Mouse (Mus musculus) testis, postnatal 14 days (tissue): ENCODE data around the gene Nav3.

Experiments used
- DNase-seq: peaks from one replicate; pipeline ENCODE4 v3.0.0; 2021; ENCODE audit warnings: low spot score

The Nav3 gene

DNA sequence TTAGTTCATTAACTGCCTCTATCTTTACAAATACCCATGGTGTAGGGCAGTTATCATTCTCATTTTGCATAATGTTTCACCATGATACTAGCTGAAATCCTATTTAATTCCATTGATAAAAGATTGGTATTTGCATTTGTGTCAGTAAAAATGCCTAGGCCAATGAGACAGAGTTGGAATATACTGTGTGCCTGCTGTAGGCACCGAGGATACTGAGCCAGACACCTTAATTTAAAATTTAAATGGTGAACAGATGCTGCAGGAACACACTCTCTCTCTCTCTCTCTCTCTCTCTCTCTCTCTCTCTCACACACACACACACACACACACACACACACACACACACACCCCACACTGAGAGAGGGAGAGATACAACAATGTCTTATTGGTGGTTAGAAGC is 269.8 kb downstream of the Nav3 start:
- DNase-seq, result no peak

DNA sequence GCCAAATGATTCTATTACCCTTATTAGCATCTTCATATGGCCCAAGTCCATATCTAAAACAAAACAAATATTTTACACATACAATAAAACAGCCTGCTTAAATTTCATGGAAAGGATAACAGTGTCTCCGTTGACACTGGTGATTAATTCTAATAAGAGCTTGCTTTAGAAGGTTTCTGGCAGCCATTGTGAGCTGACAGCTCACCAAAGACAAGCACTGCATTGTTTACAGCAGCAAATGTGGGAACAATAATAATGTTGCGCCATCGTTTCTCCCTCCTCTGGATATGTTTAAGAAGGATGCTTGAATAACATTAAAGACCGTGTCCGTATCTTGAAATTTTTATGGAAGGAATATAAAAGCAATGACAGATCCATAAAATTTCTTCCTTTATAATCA is 280.1 kb downstream of the Nav3 start:
- DNase-seq, result no peak

DNA sequence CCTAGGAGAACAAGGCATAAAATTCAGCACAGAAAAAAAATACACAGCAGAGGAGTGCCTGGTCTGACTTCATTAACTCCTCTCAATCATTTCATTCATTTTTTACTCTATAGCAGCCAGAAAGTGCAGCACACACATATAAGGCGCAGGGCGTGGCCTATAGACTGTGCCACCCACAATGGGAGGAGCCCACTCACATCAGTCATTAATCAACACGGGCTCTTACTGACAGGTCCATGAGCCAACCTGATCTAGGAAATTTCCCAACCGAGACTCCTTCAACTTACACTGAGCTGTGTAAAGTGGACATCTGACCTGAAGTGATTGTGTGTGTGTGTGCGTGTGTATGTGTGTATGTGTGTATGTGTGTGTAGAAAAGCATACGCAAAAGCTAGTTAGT is 286.6 kb downstream of the Nav3 start:
- no peak for DNase-seq

DNA sequence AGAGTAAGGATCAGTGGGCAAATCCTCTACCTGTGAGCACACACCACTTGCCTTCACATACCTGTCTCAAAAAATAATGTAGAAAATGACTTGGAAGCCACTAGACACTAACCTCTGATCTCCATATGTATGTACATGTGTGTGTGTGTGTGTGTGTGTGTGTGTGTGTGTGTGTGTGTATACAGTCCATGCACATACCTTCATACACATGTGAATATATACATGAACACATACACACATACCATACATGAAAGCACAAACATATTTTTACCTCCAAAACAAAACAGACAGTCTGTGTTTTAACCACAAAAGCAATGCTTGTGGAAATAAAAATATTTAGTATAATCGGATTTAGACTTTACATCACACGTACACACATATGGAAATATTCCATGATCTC is 287.1 kb downstream of the Nav3 start:
- DNase-seq, result no peak

DNA sequence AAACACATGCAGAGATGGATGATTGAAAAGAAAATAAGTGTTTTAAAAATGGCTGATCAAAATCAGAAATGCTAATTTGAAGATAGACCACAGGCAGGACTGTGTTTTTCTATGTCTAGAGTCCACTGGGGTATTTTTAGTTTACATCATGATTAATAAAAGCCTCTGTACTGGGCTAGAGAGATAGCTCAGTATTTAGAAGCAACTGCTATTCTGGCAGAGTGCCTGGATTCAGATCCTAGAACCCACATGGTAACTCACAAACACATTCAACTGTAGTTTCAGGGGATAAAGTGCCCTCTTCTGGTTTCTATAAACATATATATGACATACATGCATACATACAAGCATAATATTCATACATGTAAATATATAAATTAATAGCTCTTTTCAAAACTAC is 293.4 kb downstream of the Nav3 start:
- DNase-seq, result no peak

DNA sequence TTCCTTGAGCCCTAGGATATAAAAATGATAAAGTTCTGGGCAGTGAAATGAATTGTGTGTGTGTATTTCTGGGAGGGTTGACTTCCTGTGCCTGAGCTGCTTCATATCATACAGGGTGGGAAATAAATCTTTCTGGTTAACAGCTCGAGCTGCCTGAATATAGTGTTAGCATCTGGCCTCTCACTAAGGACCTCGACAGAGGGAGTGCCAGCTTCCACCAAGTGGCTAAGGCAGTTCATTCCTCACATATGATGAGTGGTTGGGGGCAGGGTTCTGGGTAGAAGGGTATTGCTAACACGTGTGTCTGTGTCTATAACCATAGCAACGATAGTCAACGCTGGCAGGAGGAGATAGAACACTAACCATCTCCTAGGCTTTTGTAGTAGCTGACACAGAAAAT is 295.1 kb downstream of the Nav3 start:
- no peak for DNase-seq

DNA sequence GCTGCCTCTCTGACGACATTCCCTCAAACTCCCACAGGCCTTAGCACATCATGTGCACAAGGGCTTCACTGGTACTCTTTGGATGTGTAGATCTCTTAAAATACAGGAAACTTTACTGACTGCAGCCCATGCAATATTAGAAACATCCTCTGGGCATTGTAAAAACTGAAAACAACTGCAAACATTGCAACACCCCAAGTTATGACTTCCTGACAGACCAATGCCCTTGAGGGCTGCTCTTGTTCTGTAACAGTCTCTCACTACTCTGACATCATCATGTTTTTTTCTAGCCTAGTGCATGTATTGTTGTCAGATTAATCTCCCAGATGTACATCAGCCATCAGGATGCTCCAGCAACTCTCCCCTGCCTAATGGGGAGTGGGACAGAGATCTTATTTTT is 296.5 kb downstream of the Nav3 start:
- DNase-seq, result no peak

DNA sequence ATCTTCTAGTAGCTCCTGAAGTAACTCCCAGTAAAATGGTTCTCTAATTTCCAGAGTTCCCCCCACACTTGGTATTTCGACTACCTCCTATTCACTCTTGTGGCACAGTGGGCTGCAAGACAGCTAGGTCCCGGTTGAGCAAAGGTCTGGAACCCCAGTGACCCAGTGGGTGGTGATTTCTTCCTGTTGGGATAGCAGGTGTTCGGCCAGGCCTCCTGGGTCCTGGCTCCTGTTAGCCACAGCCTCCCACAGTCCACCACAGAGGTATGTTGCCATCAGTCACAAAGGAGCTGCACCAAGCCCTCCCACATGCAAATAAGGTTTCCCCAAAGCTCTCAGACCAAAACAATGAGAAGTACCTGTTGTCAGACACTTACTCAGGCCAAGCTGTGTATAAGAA is 297.9 kb downstream of the Nav3 start:
- DNase-seq, result no peak

DNA sequence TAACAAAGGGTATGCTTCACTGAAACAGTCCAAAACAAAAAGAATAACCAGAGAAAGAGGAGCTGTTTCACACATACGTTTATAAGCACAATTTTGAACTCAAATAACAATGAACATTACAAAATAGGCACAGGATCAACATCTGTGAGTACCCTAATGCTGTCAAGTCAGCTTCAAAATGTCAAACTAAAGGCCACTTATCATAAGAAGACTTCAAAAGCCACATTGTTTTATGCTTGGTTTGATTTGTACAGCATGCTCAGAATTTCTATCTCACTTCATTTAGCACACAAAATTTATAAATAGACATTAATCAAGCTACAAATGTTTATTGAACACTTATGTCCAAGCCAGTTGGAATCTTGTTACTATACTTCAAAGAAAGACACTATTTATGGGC is 299.6 kb downstream of the Nav3 start:
- no peak for DNase-seq

DNA sequence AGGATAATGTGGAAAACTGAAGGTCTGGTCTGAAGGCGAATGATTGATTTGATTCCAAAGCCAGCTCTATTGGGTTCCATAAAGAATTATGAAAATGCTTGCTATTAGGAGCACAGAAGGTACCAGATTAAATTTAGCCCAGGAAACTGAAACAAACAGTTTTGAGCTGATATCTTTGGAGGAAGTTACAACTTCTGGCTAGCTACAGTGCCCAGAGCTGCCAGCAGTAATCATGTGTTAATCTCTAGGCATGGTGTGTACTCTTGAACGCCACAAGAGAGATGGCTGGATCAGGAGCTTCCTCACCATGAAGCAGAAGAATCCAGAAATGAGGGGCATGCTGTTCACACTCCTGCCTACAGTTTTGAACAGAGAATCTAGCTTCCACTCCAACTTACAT is 300.5 kb downstream of the Nav3 start:
- no peak for DNase-seq

DNA sequence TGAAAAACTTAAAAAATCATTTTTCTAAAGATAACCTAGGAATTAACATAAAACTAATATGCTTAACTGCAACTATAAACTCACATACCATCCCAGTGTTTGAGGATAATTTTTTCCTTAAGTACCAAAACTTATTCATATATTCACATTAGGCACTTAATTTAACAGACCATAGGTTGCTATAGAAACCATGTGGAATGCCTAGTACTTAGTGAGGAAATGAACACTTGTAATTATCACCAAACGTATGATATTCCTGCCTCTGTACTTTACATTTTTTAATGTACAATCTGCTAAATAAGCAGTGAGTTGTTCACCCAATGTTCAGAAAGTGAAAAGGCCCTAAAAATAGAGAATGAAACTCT is 301.1 kb downstream of the Nav3 start:
- DNase-seq, result no peak

DNA sequence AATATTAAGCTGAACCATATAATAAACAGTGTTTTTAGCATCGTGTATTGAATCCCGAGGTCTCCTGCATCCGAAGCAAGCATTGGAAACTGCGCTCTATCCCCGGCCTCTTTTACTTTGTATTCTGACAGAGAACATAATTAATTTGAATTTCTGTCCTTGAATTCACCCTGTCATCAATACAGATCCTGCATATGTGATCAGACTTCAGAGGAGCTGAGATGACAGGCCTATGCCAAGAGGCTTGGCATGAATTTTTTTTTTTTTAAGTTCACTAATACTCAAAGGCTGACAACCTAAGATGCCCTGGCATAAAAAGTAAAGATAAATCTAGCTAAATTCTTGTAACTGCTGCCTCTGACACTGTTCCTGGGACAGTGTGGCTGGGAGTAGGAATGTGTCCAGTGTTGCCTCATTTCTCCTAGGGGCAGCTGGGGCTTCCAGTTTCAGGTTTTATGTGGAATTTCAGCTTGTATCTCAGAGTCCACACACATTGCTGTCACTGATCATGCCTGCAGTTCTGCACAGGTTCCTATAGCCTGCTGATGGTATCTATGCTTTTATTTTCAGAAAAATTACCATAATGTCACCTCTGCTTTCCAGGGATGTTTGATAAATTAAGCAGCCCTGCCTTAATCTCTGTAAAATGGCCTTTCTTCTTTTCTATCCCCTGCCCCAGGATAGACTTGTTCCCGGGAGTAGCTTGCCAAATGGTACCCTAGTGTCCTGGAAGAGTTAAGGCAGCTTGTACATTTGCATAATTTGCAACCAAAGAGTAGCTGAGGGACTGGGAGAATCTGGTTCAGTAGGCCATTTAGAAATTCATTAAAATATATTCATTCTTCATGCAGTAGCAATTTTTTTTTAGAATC is 301.8 kb downstream of the Nav3 start:
- DNase-seq, result no peak

DNA sequence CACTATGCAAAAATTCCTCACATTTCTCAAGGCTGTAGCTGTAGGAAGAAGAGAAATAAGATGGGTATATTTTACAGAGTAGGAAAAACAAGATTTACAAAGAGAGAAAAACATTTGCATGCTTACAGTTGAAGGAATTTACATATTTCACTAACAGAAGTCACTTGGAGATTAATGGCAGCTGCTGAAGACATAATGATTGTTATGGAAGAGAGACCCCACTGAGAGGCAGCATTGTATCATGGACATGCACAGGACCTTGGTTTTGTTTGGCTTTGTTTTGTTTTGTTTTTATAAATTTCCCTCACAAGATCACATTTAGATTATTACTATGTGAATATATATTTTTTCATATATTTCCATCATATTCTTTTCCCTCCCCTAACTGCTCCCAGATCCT is 335.4 kb downstream of the Nav3 start:
- no peak for DNase-seq

DNA sequence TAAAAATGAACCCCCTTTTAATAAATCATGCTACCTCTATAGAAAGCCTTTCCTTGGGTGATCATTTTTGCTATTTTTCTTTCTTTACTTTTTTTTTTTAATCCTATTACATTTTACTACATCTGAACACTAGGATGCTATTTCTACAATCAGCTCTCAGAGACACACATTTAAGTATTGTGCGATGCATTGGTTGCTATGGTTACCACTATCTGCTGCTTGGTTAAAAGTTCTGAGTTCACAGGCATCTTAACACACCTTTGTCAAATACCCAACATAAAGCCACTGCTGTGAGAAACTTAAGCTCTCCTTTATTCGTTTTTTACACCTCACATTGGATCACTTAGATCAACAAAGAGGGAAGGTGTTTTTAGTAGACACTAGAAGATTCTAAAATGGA is 338.7 kb downstream of the Nav3 start:
- DNase-seq, result no peak

DNA sequence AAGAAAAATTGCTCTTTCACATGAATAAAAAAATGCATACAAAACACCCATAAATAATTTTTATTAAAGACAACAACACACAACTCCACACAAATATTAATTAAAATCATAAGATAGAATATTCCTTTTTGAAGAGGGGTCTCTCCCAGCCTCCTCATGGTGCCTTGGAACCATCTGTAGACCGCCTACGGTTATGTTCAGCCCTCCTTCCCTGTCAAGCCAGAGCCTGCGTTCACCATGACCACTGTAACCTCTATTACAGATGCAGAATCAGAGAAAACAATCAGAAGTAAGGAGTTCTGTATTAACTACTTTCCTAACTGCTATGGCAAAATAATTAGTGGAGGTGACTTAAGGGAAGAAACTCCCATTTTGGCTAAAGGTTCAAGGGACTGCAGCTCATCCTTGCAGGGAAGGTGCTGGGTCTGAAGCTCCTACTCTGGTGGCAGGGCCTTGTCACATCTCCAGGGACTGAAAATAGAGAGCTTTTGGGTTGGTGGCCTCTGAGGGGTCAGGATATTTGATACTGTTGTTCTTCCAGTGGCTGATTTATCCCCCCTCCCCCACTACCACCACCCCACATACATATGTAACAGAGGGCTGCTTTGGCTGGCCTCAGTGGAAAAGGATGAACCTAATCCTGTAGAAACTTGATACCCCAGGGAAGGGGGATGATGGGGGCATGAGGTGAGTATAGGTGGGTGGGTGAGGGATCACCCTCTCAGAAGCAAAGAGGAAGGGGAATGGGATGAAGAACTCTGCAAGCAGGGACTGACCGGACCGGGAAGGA is 343.1 kb downstream of the Nav3 start:
- DNase-seq, result no peak

DNA sequence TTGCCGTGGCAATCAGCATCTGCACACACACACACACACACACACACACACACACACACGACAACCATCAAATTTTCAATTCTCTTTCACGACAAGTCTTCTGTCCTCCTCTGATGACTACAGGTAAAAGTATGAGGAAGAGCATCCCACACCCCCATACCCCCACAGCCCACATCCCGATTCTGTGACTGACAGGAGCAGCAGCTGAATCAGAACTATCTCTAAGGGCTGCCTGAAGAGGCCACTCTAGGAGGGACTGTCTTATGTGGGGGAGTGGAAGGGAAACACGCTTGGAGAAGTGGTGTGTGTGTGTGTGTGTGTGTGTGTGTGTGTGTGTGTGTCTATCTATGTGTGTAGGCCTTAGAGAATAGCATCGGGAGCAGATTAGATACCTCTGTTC is 352.7 kb downstream of the Nav3 start:
- DNase-seq, result no peak

DNA sequence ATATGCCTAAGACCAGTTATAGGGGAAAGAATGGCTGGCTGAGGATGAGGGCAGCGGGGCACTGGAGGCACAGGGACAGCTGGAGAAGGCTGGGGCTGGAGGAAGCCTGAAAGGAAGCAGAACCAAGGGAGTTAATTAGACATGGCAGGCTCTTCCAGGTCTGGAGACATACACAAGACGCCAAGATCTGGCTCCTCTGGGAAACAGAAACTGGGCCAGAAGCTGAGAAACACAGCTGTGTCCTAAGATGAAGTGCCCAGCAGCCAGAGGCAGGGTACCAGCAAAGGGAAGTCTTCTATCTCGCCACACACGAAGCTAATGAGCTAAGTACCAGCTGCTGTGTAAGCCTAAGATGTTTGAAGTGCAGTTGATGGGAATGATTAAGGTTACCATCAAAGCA is 353.8 kb downstream of the Nav3 start:
- DNase-seq, result no peak

DNA sequence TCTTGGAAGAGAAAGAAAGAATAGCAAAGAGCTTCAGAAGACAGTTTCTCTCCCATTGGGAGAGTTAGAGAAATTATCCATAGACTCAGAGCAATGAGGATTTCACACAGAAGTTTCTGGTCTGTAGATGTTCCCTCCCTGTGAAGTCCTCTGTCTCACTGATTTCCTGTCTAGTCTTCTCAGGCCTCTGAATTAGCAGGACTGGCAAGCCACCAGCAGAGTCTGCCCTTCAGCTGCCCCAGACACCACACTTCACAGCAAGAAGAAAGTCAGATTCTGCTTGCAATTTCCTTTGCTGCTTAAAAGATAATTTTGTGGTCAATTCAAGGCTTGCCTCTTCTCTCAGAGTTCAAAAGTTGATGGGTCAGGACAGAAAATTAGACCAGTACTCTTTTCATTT is 361.6 kb downstream of the Nav3 start:
- no peak for DNase-seq

DNA sequence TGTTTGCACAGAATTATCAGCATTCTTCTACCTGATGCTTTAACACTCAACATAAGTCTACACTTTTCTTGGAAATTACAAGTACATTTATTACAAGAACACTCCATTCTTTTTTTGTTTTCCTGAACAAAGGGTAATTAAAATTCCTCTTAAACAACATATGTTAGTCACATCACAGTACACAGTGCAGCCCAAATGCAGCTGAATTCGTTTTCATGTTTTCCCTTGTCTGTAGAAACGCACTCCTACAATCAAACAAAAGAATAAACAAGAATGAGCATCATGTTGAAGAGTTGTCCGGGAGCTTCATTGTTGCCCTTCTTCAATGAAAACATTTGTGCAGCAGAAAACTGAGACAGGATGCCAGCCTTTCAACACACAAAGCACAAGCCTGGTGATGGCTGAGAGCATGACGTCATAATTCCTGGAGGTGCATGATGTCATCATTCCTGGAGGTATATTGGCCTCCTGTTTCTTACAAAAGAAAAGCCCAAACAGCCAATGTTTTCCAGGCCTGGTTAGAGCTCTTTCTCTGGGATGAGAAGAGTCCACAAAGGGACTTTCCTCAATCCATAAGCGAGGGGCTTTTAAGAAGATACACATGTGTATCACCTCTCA is 367.5 kb downstream of the Nav3 start:
- no peak for DNase-seq

DNA sequence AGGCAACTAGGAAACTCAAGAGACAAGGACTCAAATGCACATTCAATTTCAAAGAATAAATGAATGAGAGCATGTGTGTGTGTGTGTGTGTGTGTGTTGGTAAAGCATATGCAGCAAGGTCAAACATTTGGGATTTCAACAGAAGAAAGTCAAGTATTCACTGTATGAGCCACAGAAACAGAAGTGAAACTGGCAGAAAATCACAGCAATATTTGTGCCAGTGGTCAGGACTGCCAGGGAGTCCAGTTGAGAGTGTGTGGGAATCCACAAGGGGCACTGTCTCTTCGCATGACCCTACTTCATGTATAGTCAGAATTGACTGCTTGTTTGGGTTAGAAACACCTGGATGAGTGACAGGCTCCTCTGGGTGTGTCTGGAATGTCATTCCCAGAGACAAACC is 370.1 kb downstream of the Nav3 start:
- DNase-seq, result no peak

DNA sequence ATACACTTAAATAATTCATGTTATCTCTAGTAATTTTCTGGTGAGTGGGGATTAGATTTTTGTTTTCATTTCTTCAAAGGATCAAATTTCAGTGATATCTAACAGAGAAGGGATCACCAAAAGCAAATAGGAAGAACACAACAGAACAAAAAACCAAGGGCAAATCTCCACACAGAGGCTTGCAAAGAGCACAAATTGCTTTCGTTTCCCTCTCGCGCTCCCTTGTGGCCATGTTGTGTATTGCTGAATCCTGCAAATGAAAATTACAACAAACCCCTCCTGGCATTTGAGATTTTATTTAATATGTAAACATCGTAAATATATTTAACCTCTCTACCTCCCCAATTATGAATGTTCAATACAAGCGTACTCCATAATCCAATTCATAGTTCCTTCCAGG is 370.8 kb downstream of the Nav3 start:
- DNase-seq, result no peak

DNA sequence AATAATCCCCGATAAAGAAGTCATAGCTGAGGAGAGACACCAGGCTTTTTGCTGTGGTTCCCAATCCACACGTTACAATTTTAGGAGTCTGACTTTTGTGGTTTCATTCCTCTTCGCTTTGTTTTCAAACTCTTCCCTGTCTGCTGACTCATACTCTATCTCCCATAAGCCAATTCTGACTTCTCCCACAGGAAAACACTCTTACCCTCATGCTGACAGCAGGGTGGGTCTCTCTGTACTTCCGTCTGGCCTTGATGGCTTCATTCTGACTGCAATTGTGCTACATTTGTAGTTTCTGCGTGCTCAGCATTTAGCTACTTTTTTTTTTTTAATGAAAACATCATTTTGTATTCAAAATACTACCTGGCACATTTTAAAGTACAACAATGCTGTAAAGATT is 379.4 kb downstream of the Nav3 start:
- DNase-seq, result no peak

DNA sequence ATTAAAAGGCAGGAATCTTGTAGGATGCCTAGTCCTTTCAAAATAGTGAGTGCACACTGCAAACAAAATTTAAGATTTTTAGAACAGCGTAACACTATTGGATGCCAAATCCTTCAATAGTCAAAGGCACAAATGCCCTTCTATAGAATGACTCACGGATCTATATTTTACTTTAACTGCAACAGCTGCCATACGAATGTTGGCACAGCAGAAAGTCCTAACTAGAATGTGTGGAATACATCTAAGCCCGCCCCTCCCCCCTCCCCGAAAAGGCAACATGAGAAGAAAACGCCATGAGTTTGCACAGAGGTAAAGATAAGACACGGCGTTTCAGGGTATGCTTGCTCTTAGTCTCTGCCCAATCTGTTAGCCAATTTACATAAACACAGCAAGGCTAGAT is 383.6 kb downstream of the Nav3 start:
- DNase-seq, result no peak
